Mouse (Mus musculus): ENCODE measurements around the gene Anp32a.

- TF ChIP-seq GATA1 (IDR thresholded peaks at IDR 0.05; ENCODE audit: borderline replicate concordance, low read length) (no peak), FLI1 (IDR thresholded peaks at IDR 0.05; ENCODE audit: low read length) (no peak)
These were observed 31.6 kb downstream of the Anp32a start for GRCm38 (mm10) chr9:62372556-62373221.

All from megakaryocyte, embryonic 14.5 days (primary cell).